Mouse (Mus musculus) spleen, adult 12 weeks (tissue): ENCODE data around the gene Unc93a2.
"Not testable (repeated sequence)": the region's sequence is repeated elsewhere in the genome, so short reads cannot be mapped to it uniquely, and the experiment has no call there.

Experiments used
- DNase-seq: peaks from one replicate; pipeline ENCODE4 v3.0.0; 2022; ENCODE audit warnings: low spot score

The Unc93a2 gene

GRCm38 (mm10) chr17:7385364-7385763 lies at the start of gene Unc93a2:
Gene Unc93a2, minus strand, starts transcription at chr17:7385464.
- not testable (repeated sequence) for DNase-seq

GRCm38 (mm10) chr17:7434121-7434520 lies 48.9 kb upstream of the Unc93a2 start:
- DNase-seq: not testable (repeated sequence)

DNA sequence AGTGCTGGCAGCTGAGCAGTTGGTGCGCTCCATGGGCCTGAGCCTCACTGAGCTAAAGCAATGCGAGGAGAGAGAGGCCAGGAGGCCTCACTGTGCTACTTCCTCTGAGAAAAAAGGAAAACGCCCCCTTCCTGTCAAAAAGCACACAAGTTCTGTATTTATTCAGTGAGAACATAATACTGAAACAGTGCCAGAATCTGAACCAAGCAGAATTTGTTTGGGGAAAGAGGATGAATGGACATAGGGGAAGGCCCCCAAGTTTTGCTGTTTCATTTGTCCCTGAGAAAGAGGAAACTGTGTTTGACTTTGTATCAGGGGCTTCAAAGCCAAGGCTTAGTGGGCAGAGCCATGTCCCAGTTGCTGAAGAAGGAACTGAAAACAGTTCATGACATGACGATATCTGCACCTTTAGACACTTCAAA lies 45.0 kb upstream of the Unc93a2 start:
- not testable (repeated sequence) for DNase-seq

- DNase-seq: not testable (repeated sequence)
Measured at GRCm38 (mm10) chr17:7420191-7420973, 35.1 kb upstream of the Unc93a2 start.

DNA sequence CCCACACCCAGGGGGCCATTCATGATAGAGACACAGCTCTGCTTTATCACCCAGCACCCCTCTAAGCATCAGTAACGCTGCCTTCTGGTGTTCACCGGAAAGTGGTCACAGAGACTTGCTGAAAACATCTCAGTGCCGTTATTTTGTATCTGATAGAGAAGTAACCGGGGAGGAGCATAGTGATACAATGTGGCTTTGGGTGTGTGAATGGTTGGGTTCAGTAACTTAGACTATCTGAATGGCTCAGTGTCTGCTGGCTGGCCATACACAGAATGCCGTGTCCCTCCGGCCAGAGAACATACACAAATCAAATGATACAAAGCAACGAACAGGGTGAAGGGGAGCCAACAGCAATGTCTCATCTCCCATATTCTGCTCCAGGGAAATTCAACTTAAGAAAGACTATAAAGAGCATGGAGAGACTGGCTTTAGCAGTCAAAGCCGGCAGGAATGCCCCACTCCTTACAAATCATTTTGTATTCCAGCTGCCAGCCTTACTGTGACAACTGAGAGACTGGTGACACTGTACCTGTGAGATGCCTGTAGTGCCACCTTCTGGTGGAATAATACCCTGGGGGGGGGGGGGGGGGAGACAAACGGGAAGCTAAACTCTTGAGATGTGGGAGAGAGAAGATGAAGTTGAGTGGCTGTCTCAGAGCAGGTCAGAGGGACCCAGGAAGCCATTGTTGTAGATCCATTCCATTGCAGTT lies 29.5 kb upstream of the Unc93a2 start:
- DNase-seq: not testable (repeated sequence)

- not testable (repeated sequence) for DNase-seq
Measured at GRCm38 (mm10) chr17:7413336-7413735, 28.1 kb upstream of the Unc93a2 start.

DNA sequence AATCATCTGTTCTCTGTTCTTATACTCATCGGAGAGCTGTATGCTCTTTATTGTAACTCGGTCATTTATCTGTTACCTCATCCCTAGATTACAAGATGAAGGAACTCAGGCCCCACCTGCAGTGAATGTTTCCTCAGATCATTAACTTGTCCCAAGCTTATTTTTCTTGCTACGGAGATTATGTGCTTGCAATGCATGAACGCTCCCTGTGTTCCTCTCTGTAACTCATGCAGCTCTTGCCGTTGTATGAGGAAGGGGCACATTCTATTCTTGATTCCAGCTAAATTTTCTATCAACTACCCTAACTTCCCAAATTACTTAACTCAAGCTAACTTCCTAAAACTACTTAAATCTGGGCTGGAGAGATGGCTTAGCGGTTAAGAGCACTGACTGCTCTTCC lies 14.5 kb upstream of the Unc93a2 start:
- not testable (repeated sequence) for DNase-seq

DNA sequence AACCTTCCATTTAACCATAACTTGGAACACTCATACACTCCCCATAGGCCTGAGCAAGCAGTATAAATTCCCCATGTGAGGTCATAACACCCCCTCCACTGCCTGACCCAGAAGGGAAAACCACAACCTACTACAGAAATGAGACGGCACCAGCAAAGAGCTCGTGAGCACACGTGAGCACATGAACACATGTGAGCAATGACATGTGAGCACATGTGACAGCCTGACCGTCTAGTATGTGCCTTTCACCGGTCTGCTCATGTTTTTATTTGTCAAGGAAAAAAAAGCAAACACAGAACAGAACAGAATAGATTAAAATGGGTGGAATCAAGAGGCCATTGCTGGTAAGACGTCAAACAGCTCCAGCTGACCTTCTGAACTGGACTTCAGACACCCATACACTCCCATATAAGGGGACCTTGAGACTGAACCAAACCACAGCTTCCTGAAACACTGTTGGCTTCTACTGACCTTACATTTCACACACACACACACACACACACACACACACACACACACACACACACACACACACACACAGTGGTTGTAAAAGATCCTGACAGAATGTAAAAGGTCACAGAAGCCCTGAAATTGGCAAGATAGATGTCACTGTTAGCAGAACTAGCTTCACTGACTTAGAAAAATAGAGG lies 13.1 kb upstream of the Unc93a2 start:
- DNase-seq: not testable (repeated sequence)

DNA sequence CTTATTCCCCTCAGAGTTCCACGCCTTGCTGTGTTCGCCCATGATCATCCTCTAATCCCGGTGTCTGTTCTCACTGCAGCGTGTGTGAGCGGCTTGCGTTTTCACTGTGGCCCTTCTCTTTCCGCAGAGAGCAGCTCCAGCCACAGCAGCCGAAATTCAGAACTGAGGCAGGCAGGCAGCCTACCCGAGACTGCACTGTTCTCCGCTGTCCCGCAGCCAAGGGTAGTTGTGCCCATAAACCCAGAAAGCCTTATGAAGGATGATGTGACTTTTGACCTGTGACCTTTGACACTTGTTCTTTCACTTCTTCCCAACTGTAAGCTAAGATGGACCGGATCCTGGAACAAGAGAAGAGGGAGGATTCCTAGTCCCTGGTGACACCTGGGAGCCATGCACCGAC lies 11.8 kb upstream of the Unc93a2 start:
- DNase-seq: not testable (repeated sequence)

DNA sequence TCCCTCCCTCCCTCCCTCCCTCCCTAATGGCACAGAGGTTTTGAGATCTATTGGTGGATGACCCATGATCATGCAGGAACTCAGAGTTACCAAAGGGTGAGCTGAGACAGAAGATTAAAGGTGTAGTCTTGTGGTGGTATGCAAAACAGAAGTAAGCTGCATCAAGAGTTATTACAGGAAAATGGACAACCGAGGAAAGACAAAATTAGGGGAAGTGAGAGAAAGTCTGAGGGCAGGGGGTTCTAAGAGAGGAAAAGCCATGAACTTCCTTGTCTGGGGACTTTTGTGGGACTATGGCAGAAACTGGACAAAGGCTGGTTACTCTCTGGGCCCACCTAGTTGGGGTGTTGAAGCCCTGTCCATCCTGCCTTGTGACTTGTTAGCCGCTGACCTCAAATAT lies 11.0 kb upstream of the Unc93a2 start:
- DNase-seq: not testable (repeated sequence)

DNA sequence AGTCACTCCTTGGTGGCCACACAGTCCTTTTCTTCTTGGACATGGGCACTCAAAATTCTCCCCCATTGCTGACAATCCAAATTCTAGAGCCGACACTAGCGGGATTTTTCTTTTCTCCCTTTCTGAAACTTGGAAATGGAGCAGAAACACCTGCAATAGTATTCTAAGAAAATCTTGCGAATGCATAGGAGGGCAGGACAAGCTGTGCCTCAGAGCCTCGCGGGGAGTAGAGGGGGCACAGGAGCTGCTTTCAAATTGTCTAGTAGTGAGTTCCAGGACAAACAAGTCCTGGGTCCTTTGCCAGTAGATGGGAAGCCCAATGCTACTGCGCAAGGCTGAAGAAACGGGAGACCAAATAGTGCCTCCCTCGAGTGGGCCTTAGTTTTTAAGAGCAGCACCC lies 10.4 kb upstream of the Unc93a2 start:
- not testable (repeated sequence) for DNase-seq

DNA sequence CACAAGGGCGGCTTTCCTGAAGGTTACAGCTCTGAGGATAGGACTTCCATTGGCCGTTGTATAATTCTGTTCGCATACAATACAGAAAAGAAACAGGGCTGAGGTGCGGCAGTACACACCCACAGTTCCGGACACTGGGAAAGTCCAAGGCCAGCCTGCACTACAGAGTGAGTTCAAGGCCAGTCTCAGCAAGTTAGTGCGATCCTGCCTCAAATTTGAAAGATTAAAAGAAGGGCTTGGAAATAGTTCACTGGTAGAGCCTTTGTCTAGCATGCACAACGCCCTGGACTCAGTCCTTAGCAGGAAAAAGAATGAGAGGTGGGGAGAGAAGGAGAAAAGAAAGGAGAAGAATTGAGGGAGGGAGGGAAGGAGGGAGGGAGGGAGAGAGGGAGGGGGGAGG lies 9.9 kb upstream of the Unc93a2 start:
- not testable (repeated sequence) for DNase-seq

DNA sequence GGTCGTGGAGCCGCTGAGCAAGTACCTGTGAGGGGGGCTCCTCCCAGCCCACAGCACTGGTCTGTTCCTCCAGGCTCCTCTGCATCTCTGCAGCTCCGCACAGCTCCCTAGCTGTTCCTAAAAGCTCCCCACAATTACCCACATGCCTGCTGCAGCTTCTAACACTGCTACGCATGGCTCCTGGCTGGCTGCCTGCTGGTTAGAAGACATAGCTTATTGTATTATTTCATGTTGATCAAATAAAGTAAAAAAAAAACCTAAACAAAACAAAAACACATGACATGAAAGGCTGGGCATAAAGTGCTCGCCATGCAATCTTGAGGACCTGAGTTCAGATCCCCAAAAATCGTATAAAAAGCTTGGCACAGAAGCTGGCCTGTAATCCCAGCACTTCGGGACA lies 4.6 kb upstream of the Unc93a2 start:
- not testable (repeated sequence) for DNase-seq

DNA sequence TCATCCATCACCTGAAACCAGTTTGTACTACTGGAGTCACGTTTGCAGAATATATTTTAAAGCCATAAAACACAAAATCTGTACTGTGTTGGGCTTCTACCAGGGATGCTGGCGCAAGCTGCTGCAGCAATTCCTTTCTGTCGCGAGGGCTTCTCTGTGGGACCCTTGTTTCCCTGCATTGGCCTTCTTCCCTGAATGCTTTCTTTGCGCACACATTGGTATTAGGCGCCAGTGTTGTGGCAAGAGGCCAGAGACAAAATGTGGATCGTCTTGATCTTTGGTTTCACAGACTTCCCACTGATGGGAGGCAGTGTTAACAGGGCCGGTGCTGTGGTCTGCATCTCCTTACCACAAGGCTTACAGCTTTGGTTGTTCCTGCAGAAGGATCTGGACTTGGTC lies 3.7 kb upstream of the Unc93a2 start:
- DNase-seq: not testable (repeated sequence)

DNA sequence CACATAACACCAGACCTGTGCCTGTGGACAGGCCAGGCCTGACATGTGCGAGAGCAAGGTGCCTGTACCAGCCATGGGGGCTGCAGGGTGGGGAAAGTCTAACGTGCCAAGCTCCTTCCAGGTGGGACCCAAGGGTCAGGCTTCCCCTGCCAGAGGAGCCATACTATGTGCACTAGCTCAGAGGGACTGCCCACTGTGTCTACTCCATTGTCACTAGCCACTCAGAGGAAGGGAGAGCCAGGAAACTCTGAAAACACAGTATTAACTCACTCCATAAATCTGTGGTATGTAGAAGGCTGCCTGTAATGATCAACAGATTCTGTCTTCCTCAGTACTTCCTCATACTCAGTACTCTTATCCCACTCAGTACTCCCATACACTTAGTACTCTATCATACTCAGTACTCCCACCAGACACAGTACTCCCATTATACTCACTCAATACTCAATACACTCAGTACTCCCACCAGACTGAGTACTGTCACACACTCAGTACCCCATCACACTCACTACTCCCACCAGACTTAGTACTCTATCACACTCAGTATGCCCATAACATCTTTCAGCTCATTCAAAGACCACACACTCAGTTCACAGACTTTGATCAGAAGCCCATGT lies 3.2 kb upstream of the Unc93a2 start:
- not testable (repeated sequence) for DNase-seq

- DNase-seq: not testable (repeated sequence)
Measured at GRCm38 (mm10) chr17:7386016-7386415, 752 bp upstream of the Unc93a2 start.

DNA sequence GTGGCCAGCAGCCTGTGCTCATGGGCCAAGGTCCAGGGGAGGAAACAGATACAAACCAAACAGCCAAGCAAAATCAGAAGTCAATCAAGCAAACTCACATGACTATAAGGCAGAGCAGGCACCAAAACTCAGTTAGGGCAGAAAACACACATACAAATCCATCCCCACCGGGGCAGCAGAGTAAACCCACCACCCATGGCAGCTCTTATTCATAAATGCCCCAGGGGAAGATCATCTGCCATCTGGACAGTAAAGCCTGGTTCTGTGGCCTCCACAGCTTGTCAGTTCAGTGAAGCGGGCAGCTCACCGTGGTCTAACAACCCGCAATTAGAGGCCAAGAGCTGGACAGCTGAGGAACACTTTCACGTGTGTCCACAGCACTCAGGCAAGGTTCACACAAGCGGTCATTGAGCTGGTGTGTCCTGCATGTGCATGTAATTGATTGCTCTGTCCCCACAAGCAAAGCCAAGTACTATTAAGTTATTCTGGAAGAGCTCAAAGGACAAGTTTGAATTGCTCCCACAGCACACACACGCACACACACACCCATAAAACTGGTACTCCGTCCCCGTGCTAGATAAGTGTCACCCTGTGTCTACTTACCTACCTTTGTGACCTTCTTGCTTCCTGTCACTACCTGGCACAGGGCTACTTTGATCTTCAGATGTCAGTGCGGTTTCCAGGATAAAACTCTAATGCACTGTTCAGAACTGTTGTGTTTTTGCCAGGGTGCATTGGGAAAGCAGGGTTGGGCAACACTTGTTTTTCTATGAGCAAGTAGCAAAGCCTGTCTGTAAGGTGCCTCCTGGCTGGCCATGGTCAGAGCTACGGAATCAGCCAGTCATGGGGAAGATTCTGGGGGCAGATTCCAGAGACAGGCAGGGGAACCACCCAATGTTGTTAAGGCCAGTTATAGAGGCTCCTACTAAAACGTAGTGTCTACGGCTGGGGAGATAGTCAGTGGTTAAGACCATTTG lies 1.8 kb downstream of the Unc93a2 start:
- DNase-seq: not testable (repeated sequence)

GRCm38 (mm10) chr17:7382711-7383110 lies 2.6 kb downstream of the Unc93a2 start:
- DNase-seq: not testable (repeated sequence)

DNA sequence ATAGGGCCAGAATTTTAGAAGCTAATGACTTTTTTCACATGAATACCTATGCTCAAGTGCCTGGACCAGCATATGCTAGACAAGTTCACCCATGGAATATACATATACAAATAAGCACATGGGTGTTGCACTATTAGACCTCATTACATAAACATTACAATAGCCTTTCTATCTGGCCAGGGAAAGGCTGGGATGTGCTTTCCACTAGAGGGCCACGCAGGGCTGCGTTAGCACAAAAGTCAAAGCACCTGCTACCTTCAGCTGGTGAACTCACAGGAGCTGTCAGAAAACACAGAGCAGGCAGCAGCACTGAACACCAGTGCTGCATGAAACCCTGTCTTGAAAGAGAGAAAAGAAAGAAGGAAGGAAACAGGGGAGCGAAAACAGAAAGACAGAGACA lies 7.4 kb downstream of the Unc93a2 start:
- not testable (repeated sequence) for DNase-seq

- not testable (repeated sequence) for DNase-seq
Measured at GRCm38 (mm10) chr17:7376951-7377700, 8.1 kb downstream of the Unc93a2 start.
